Mouse (Mus musculus): ENCODE measurements around the gene Ubl5. TPM values are rescaled to one million over a fixed set of nuclear protein-coding genes. Genes with fewer than 3 reads are reported as not detected.

The Ubl5 gene
- polyA plus RNA-seq, 1 experiment, result 77.8 TPM

GRCm38 (mm10) chr9:20653859-20654258, 11.2 kb downstream of the Ubl5 start:
- peaks cover 20% of the 10 kb centered on the region; the same call in 1 of the 2 replicates for H3K36me3 ChIP-seq (ENCODE audit: control insufficient read depth, insufficient read depth, low read length)
- WGBS, result 90% methylated on average over 3 of the region's 3 CpGs
- peaks cover 3% of the 10 kb centered on the region; the same call in 1 of the 2 replicates for H3K4me1 ChIP-seq (ENCODE audit: control insufficient read depth, insufficient read depth, insufficient read length, low read length)
- H3K27me3 ChIP-seq (ENCODE audit: control insufficient read depth, insufficient read depth, low read length), result no peaks in the 10 kb centered on the region
- H3K27ac ChIP-seq (ENCODE audit: insufficient read depth, low read depth, low read length), result no peak overlapping the region
- no peak overlapping the region for H3K4me3 ChIP-seq (ENCODE audit: low read depth, low read length)
- no peak for TF ChIP-seq CTCF (IDR thresholded peaks at IDR 0.05; ENCODE audit: extremely low read depth, insufficient read length, insufficient replicate concordance, low read depth, low read length)
- no peak for TF ChIP-seq POLR2A (IDR thresholded peaks at IDR 0.05; ENCODE audit: low read depth, low read length)

DNA sequence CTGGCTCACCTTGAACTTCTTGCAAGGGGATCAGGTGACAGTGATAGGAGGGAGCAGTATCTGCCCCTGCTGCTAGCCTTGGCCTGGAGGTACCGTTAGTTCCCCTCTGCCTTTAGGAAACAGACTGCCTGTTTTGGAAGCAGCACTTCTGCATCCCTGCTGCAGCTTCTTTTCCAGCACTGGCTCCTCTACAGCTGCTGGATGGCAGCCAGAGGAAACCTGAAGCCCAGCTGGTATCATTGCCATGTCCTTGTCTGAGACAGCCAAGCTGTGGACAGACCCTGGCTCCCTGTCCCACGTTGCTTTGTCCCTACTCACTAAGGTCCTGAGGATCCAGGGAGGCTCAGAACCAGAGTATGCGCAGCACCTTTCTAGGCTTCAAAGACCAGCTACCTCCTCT, 14.9 kb downstream of the Ubl5 start:
- no peak overlapping the region for H3K27ac ChIP-seq (ENCODE audit: insufficient read depth, low read depth, low read length)
- WGBS, result 90% methylated on average over 3 of the region's 3 CpGs
- no peak for TF ChIP-seq POLR2A (IDR thresholded peaks at IDR 0.05; ENCODE audit: low read depth, low read length)
- no peak for TF ChIP-seq CTCF (IDR thresholded peaks at IDR 0.05; ENCODE audit: extremely low read depth, insufficient read length, insufficient replicate concordance, low read depth, low read length)
- peaks cover 31% of the 10 kb centered on the region for H3K36me3 ChIP-seq (ENCODE audit: control insufficient read depth, insufficient read depth, low read length)
- no peak overlapping the region for H3K4me3 ChIP-seq (ENCODE audit: low read depth, low read length)
- H3K27me3 ChIP-seq (ENCODE audit: control insufficient read depth, insufficient read depth, low read length), result no peaks in the 10 kb centered on the region
- no peaks in the 10 kb centered on the region for H3K4me1 ChIP-seq (ENCODE audit: control insufficient read depth, insufficient read depth, insufficient read length, low read length)

DNA sequence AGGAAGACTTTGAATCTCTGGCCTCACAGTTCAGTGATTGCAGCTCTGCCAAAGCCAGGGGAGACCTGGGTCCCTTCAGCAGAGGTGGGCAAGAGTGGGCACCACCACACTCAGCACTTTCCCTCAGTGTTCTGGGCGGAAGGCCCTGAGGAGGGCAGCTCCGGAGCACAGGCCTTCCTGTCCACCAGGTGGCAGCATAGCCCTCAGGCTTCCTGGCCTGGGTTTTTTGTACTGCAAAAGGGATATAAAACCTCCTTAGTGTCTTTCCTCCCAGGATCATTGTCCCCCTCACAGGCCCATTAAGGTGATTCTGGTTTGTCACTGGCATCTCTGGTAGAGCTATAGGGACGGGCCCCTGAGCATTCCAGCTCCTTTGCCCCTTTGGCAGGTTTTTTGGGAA, 19.6 kb downstream of the Ubl5 start:
- Histone ChIP-seq H3K27me3 (ENCODE audit: control insufficient read depth, insufficient read depth, low read length) (no peaks in the 10 kb centered on the region), H3K4me1 (ENCODE audit: control insufficient read depth, insufficient read depth, insufficient read length, low read length) (no peaks in the 10 kb centered on the region), H3K4me3 (ENCODE audit: low read depth, low read length) (no peak overlapping the region), H3K27ac (ENCODE audit: insufficient read depth, low read depth, low read length) (no peak overlapping the region), H3K36me3 (ENCODE audit: control insufficient read depth, insufficient read depth, low read length) (peaks cover 41% of the 10 kb centered on the region)
- no peak for TF ChIP-seq POLR2A (IDR thresholded peaks at IDR 0.05; ENCODE audit: low read depth, low read length)
- peak; percentile 80; the same call in 1 of the 2 replicates for TF ChIP-seq CTCF (IDR thresholded peaks at IDR 0.05; ENCODE audit: extremely low read depth, insufficient read length, insufficient replicate concordance, low read depth, low read length)
- 54% methylated on average over 3 of the region's 3 CpGs for WGBS

GRCm38 (mm10) chr9:20662874-20663273, 20.2 kb downstream of the Ubl5 start:
- Histone ChIP-seq H3K27me3 (ENCODE audit: control insufficient read depth, insufficient read depth, low read length) (no peaks in the 10 kb centered on the region), H3K4me3 (ENCODE audit: low read depth, low read length) (no peak overlapping the region), H3K27ac (ENCODE audit: insufficient read depth, low read depth, low read length) (no peak overlapping the region), H3K36me3 (ENCODE audit: control insufficient read depth, insufficient read depth, low read length) (peaks cover 36% of the 10 kb centered on the region), H3K4me1 (ENCODE audit: control insufficient read depth, insufficient read depth, insufficient read length, low read length) (no peaks in the 10 kb centered on the region)
- WGBS, result 96% methylated on average over 8 of the region's 8 CpGs
- TF ChIP-seq POLR2A (IDR thresholded peaks at IDR 0.05; ENCODE audit: low read depth, low read length) (no peak), CTCF (IDR thresholded peaks at IDR 0.05; ENCODE audit: extremely low read depth, insufficient read length, insufficient replicate concordance, low read depth, low read length) (no peak)

- 91% methylated on average over 2 of the region's 2 CpGs for WGBS
- H3K27me3 ChIP-seq (ENCODE audit: control insufficient read depth, insufficient read depth, low read length), result no peaks in the 10 kb centered on the region
- no peaks in the 10 kb centered on the region for H3K4me1 ChIP-seq (ENCODE audit: control insufficient read depth, insufficient read depth, insufficient read length, low read length)
- H3K36me3 ChIP-seq (ENCODE audit: control insufficient read depth, insufficient read depth, low read length), result peaks cover 29% of the 10 kb centered on the region
- H3K27ac ChIP-seq (ENCODE audit: insufficient read depth, low read depth, low read length), result no peak overlapping the region
- H3K4me3 ChIP-seq (ENCODE audit: low read depth, low read length), result no peak overlapping the region
- TF ChIP-seq CTCF (IDR thresholded peaks at IDR 0.05; ENCODE audit: extremely low read depth, insufficient read length, insufficient replicate concordance, low read depth, low read length) (no peak), POLR2A (IDR thresholded peaks at IDR 0.05; ENCODE audit: low read depth, low read length) (no peak)
Measured at GRCm38 (mm10) chr9:20663956-20664355, 21.3 kb downstream of the Ubl5 start.

- no peak overlapping the region for H3K27ac ChIP-seq (ENCODE audit: insufficient read depth, low read depth, low read length)
- peaks cover 27% of the 10 kb centered on the region for H3K36me3 ChIP-seq (ENCODE audit: control insufficient read depth, insufficient read depth, low read length)
- H3K4me1 ChIP-seq (ENCODE audit: control insufficient read depth, insufficient read depth, insufficient read length, low read length), result no peaks in the 10 kb centered on the region
- no peak for TF ChIP-seq CTCF (IDR thresholded peaks at IDR 0.05; ENCODE audit: extremely low read depth, insufficient read length, insufficient replicate concordance, low read depth, low read length)
- TF ChIP-seq POLR2A (IDR thresholded peaks at IDR 0.05; ENCODE audit: low read depth, low read length), result no peak
- H3K4me3 ChIP-seq (ENCODE audit: low read depth, low read length), result no peak overlapping the region
- WGBS, result 79% methylated on average over 2 of the region's 2 CpGs
- H3K27me3 ChIP-seq (ENCODE audit: control insufficient read depth, insufficient read depth, low read length), result no peaks in the 10 kb centered on the region
Measured at GRCm38 (mm10) chr9:20664366-20664765, 21.7 kb downstream of the Ubl5 start.

- Histone ChIP-seq H3K4me1 (ENCODE audit: control insufficient read depth, insufficient read depth, insufficient read length, low read length) (no peaks in the 10 kb centered on the region), H3K36me3 (ENCODE audit: control insufficient read depth, insufficient read depth, low read length) (peaks cover 24% of the 10 kb centered on the region), H3K4me3 (ENCODE audit: low read depth, low read length) (no peak overlapping the region), H3K27ac (ENCODE audit: insufficient read depth, low read depth, low read length) (no peak overlapping the region), H3K27me3 (ENCODE audit: control insufficient read depth, insufficient read depth, low read length) (no peaks in the 10 kb centered on the region)
- WGBS, result 87% methylated on average over 5 of the region's 5 CpGs
- no peak for TF ChIP-seq POLR2A (IDR thresholded peaks at IDR 0.05; ENCODE audit: low read depth, low read length)
- no peak for TF ChIP-seq CTCF (IDR thresholded peaks at IDR 0.05; ENCODE audit: extremely low read depth, insufficient read length, insufficient replicate concordance, low read depth, low read length)
Measured at GRCm38 (mm10) chr9:20664982-20665637, 22.4 kb downstream of the Ubl5 start.

Measured in small intestine, adult 2 months (tissue).